Mouse (Mus musculus) intestine, embryonic 14.5 days (tissue): ENCODE measurements around the gene March1. TPM values are rescaled to one million over a fixed set of nuclear protein-coding genes. Genes with fewer than 3 reads are reported as not detected.
A peak's percentile ranks its signal among the peaks of the same experiment; 100 is the strongest.

Experiments used
- ATAC-seq: fragments of 200-750 bp; cut with Nextera tagmentation; replicated peaks from 2 replicates; pipeline ENCODE4 v1.8.0; 2017; ENCODE audit warnings: low read depth, moderate number of reproducible peaks, moderate TSS enrichment, moderate library complexity; ENCODE audit not compliant: low FRiP score, low TSS enrichment
- DNase-seq: peaks from one replicate; pipeline ENCODE4 v3.0.0-alpha.2; 2018; ENCODE audit warnings: low spot score
- H3K27ac ChIP-seq: fragments of 300-500 bp; sonication (generic); 2 replicates; pipeline ENCODE4 v1.5.1; 2014; ENCODE audit warnings: low read depth, mild to moderate bottlenecking, control low read depth
- H3K27me3 ChIP-seq: fragments of 300-500 bp; sonication (generic); replicated peaks from 2 replicates; pipeline ENCODE4 v1.6.1; 2014; ENCODE audit warnings: low read length, control low read depth; ENCODE audit not compliant: control insufficient read depth, insufficient read depth
- H3K36me3 ChIP-seq: fragments of 300-500 bp; sonication (generic); 2 replicates; pipeline ENCODE4 v1.6.1; 2014; ENCODE audit warnings: low read length, control low read depth; ENCODE audit not compliant: control insufficient read depth, insufficient read depth
- H3K4me1 ChIP-seq: fragments of 300-500 bp; sonication (generic); replicated peaks from 2 replicates; pipeline ENCODE4 v1.6.1; 2014; ENCODE audit warnings: low read length, control low read depth, mixed read lengths; ENCODE audit not compliant: control insufficient read depth, insufficient read depth
- H3K4me2 ChIP-seq: fragments of 300-500 bp; sonication (generic); 2 replicates; pipeline ENCODE4 v1.6.1; 2014; ENCODE audit warnings: low read length
- H3K4me3 ChIP-seq: fragments of 300-500 bp; sonication (generic); 2 replicates; pipeline ENCODE4 v1.5.1; 2014; ENCODE audit warnings: low read depth, low read length, control low read depth, mixed read lengths
- H3K9ac ChIP-seq: fragments of 300-500 bp; sonication (generic); 2 replicates; pipeline ENCODE4 v1.6.1; 2014; ENCODE audit warnings: mild to moderate bottlenecking, low read length
- H3K9me3 ChIP-seq: fragments of 300-500 bp; sonication (generic); 2 replicates; pipeline ENCODE4 v1.6.1; 2016; ENCODE audit warnings: low read length, control low read depth; ENCODE audit not compliant: control insufficient read depth
- WGBS: fragments of 180-500 bp; shearing (Covaris S2); extraction: QIAGEN DNeasy Blood & Tissue Kit; methylation state at CpG from one replicate; pipeline ENCODE4 v1.1.7; 2014; 5-methylcytosine and 5-hydroxymethylcytosine counted together
- polyA plus RNA-seq: library from polyadenylated mRNA; unstranded; fragments of >200 nt; fragmentation: Nextera tagmentation; extraction: Ambion mirVana; gene quantifications from 2 replicates; pipeline ENCODE4 v1.2.1, GENCODE M21; 2014

March1 gene
- polyA plus RNA-seq = 0.86 and 1.1 TPM in 2 replicates

- no peak for DNase-seq
- Histone ChIP-seq H3K4me3 (no peak within 1 kb of the TSS), H3K4me2 (no peak within 1 kb of the TSS), H3K27ac (no peak within 1 kb of the TSS), H3K4me1 (no peaks in the 10 kb centered on the region), H3K36me3 (no peaks in the 10 kb centered on the region), H3K9me3 (no peaks in the 10 kb centered on the region), H3K27me3 (peaks cover 19% of the 10 kb centered on the region), H3K9ac (no peak within 1 kb of the TSS)
- 4% methylated on average over 23 of the region's 23 CpGs for WGBS
- ATAC-seq = no peak
These were observed at the start of gene March1 for GRCm38 (mm10) chr8:65617871-65618751. Gene March1, plus strand, starts transcription at chr8:65617900.

- 44% methylated on average over 1 of the region's 1 CpGs for WGBS
- Histone ChIP-seq H3K4me2 (no peak overlapping the region), H3K36me3 (no peaks in the 10 kb centered on the region), H3K27ac (no peak overlapping the region), H3K4me1 (no peaks in the 10 kb centered on the region), H3K9me3 (no peaks in the 10 kb centered on the region), H3K27me3 (no peaks in the 10 kb centered on the region), H3K4me3 (no peak overlapping the region), H3K9ac (no peak overlapping the region)
- ATAC-seq (no peak), DNase-seq (no peak)
These were observed 30.8 kb upstream of the March1 start for GRCm38 (mm10) chr8:65586909-65587308.

- no peak overlapping the region for H3K9ac ChIP-seq
- ATAC-seq (no peak), DNase-seq (peak; percentile 55)
- no peak overlapping the region for H3K27ac ChIP-seq
- no peak overlapping the region for H3K4me3 ChIP-seq
- no peaks in the 10 kb centered on the region for H3K27me3 ChIP-seq
- H3K9me3 ChIP-seq = no peaks in the 10 kb centered on the region
- no peaks in the 10 kb centered on the region for H3K4me1 ChIP-seq
- H3K4me2 ChIP-seq = no peak overlapping the region
- no peaks in the 10 kb centered on the region for H3K36me3 ChIP-seq
- 46% methylated on average over 2 of the region's 2 CpGs for WGBS
These were observed 14.5 kb upstream of the March1 start for GRCm38 (mm10) chr8:65603241-65603640.

DNA sequence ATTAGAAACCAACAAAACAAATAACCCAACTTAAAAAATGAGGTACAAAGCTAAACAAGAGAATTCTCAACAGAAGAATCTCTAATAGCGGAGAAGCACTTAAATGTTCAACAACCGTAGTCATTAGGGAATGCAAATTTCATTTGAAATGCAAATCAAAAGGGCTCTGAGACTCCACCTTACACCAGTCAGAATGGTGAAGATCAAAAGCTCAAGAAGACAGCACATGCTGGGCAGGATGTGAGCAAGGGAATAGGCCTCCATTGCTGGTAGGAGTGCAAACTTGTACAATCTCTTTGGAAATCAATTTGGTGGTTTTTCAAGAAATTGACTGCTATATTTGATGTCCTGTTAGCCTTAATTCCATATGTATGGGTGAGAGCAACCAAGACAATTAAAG lies 8.2 kb upstream of the March1 start:
- no peak overlapping the region for H3K27ac ChIP-seq
- H3K9ac ChIP-seq = no peak overlapping the region
- H3K27me3 ChIP-seq = no peaks in the 10 kb centered on the region
- H3K9me3 ChIP-seq = no peaks in the 10 kb centered on the region
- no peak for DNase-seq
- 65% methylated on average over 2 of the region's 2 CpGs for WGBS
- H3K36me3 ChIP-seq = no peaks in the 10 kb centered on the region
- ATAC-seq = no peak
- no peak overlapping the region for H3K4me2 ChIP-seq
- no peaks in the 10 kb centered on the region for H3K4me1 ChIP-seq
- no peak overlapping the region for H3K4me3 ChIP-seq

GRCm38 (mm10) chr8:65618966-65619365 lies 1.3 kb downstream of the March1 start:
- Histone ChIP-seq H3K4me3 (no peak overlapping the region), H3K4me2 (no peak overlapping the region), H3K4me1 (no peaks in the 10 kb centered on the region), H3K27ac (no peak overlapping the region), H3K9ac (no peak overlapping the region), H3K9me3 (no peaks in the 10 kb centered on the region), H3K36me3 (no peaks in the 10 kb centered on the region), H3K27me3 (peaks cover 19% of the 10 kb centered on the region)
- 45% methylated on average over 7 of the region's 7 CpGs for whole genome bisulfite sequencing
- ATAC-seq = no peak
- no peak for DNase-seq

DNA sequence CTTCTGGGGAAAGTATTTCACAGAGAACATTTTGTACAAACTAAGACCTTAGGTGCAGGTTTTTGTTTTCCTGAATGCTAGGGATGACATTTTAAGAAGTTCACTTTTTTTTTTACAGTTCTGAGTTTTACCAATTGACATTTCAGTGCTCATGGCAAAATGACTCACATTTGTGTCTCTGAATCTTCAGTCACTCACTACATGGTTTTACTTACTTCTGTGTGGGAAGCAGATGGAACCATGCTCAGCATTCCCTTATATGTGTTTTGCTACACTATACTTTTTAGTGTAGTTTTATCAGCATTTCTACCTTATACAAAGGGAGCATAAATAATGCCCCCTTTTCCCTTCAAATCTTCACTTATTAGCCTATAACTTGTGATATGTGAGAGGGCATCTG lies 27.2 kb downstream of the March1 start:
- Histone ChIP-seq H3K4me1 (no peaks in the 10 kb centered on the region), H3K27me3 (no peaks in the 10 kb centered on the region), H3K36me3 (no peaks in the 10 kb centered on the region), H3K4me3 (no peak overlapping the region), H3K27ac (no peak overlapping the region), H3K9ac (no peak overlapping the region), H3K9me3 (no peaks in the 10 kb centered on the region), H3K4me2 (no peak overlapping the region)
- DNase-seq (no peak), ATAC-seq (no peak)

DNA sequence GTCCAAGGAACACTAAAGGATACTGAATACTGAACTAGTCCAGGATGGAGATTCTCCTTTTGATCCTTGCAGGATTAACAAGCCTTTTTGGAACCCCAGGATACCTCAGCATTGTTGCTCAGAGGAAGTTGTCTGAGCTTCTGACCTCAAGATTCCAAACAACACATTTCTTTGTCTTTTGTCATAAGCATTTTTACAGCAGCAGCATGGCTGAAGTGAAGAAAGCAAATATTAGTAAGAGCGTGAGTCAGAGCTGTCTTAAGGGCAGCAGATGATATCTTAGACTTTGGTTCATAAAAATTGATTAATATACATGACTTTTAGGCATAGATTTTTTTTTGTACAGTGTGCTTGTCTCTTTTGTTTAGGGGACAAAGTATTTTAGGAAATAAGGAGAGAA lies 27.8 kb downstream of the March1 start:
- H3K9me3 ChIP-seq = no peaks in the 10 kb centered on the region
- H3K36me3 ChIP-seq = no peaks in the 10 kb centered on the region
- DNase-seq = no peak
- ATAC-seq = no peak
- H3K27ac ChIP-seq = no peak overlapping the region
- no peak overlapping the region for H3K4me2 ChIP-seq
- 74% methylated on average over 1 of the region's 1 CpGs for WGBS
- no peak overlapping the region for H3K4me3 ChIP-seq
- H3K9ac ChIP-seq = no peak overlapping the region
- H3K4me1 ChIP-seq = no peaks in the 10 kb centered on the region
- H3K27me3 ChIP-seq = no peaks in the 10 kb centered on the region

GRCm38 (mm10) chr8:65645945-65646344 lies 28.2 kb downstream of the March1 start:
- Histone ChIP-seq H3K4me1 (no peaks in the 10 kb centered on the region), H3K27ac (no peak overlapping the region), H3K27me3 (no peaks in the 10 kb centered on the region), H3K9ac (no peak overlapping the region), H3K4me3 (no peak overlapping the region), H3K4me2 (no peak overlapping the region), H3K36me3 (no peaks in the 10 kb centered on the region), H3K9me3 (no peaks in the 10 kb centered on the region)
- ATAC-seq (no peak), DNase-seq (no peak)
- 92% methylated on average over 1 of the region's 1 CpGs for WGBS

GRCm38 (mm10) chr8:65655924-65656323 lies 38.2 kb downstream of the March1 start:
- WGBS = 80% methylated on average over 6 of the region's 6 CpGs
- ATAC-seq (no peak), DNase-seq (no peak)
- no peaks in the 10 kb centered on the region for H3K4me1 ChIP-seq
- H3K4me2 ChIP-seq = no peak overlapping the region
- H3K4me3 ChIP-seq = no peak overlapping the region
- no peaks in the 10 kb centered on the region for H3K27me3 ChIP-seq
- H3K27ac ChIP-seq = no peak overlapping the region
- no peaks in the 10 kb centered on the region for H3K36me3 ChIP-seq
- no peak overlapping the region for H3K9ac ChIP-seq
- no peaks in the 10 kb centered on the region for H3K9me3 ChIP-seq
